Mouse (Mus musculus) olfactory bulb, adult 2 months (tissue): Measurements from ENCODE around the gene Amdhd1.

ENCODE experiments used
- CTCF ChIP-seq: fragments of 200-500 bp; IDR thresholded peaks from 2 replicates; pipeline ENCODE4 v1.5.1; 2012; ENCODE audit warnings: low read depth, mild to moderate bottlenecking, low read length, moderate library complexity; ENCODE audit not compliant: insufficient read depth
- POLR2A ChIP-seq: fragments of 200-500 bp; IDR thresholded peaks from 2 replicates; pipeline ENCODE4 v1.6.1; 2012; ENCODE audit warnings: mild to moderate bottlenecking, low read depth, low read length, moderate library complexity; ENCODE audit not compliant: insufficient read depth

GRCm38 (mm10) chr10:93575960-93576359, 36.1 kb upstream of the Amdhd1 start:
- TF ChIP-seq CTCF (no peak), POLR2A (no peak)
